Mouse (Mus musculus) CH12.LX (cell line): ENCODE measurements around the gene Kmt2a.
A peak's percentile ranks its signal among the peaks of the same experiment; 100 is the strongest.

Experiments
- CTCF ChIP-seq, 2 experiments: IDR thresholded peaks in 1 of 2; conservative IDR thresholded peaks in 1 of 2; 2 replicates each; pipeline ENCODE4 v1.5.1; 2011 to 2012; ENCODE audit warnings: low read depth in 2 of 2, low read length in 2 of 2, improper control_type of control experiment in 1 of 2, inconsistent platforms in 1 of 2, mild to moderate bottlenecking in 1 of 2, moderate library complexity in 1 of 2
- ETS1 ChIP-seq: conservative IDR thresholded peaks from 2 replicates; pipeline ENCODE4 v1.6.1; 2012; ENCODE audit warnings: low read depth, mild to moderate bottlenecking, inconsistent platforms, low read length, improper control_type of control experiment, moderate library complexity
- JUND ChIP-seq: conservative IDR thresholded peaks from 2 replicates; pipeline ENCODE4 v1.6.1; 2011; ENCODE audit warnings: low read depth, low read length, improper control_type of control experiment
- MEF2A ChIP-seq: IDR thresholded peaks from 2 replicates; pipeline ENCODE4 v1.6.1; 2014; ENCODE audit warnings: low read depth, mild to moderate bottlenecking, inconsistent platforms, low read length, improper control_type of control experiment, borderline replicate concordance
- POLR2A ChIP-seq: IDR thresholded peaks from 2 replicates; pipeline ENCODE4 v1.6.1; 2011; ENCODE audit warnings: low read depth, mild to moderate bottlenecking, improper control_type of control experiment, low read length

GRCm38 (mm10) chr9:44799102-44799957 is 81.8 kb downstream of the Kmt2a start, which contains the start of gene Tmem25:
- peak; percentile 84 for TF ChIP-seq POLR2A
- TF ChIP-seq CTCF (conservative IDR thresholded peaks at IDR 0.05 in 1 of 2, IDR thresholded peaks at IDR 0.05 in 1 of 2; ENCODE audit: low read depth in 2 of 2, low read length in 2 of 2), result no peak
- no peak for TF ChIP-seq ETS1
- no peak for TF ChIP-seq JUND
- TF ChIP-seq MEF2A, result no peak
